Mouse (Mus musculus) c-Kit-positive CD71-positive TER-119-positive erythroid progenitor cells, embryonic 14.5 days (primary cell): Measurements from ENCODE around the gene Ambra1.
A peak's percentile ranks its signal among the peaks of the same experiment; 100 is the strongest.

Experiments
- DNase-seq: peaks from one replicate; pipeline ENCODE4 v3.0.0-alpha.2; 2013; ENCODE audit warnings: low spot score

Ambra1 gene

DNA sequence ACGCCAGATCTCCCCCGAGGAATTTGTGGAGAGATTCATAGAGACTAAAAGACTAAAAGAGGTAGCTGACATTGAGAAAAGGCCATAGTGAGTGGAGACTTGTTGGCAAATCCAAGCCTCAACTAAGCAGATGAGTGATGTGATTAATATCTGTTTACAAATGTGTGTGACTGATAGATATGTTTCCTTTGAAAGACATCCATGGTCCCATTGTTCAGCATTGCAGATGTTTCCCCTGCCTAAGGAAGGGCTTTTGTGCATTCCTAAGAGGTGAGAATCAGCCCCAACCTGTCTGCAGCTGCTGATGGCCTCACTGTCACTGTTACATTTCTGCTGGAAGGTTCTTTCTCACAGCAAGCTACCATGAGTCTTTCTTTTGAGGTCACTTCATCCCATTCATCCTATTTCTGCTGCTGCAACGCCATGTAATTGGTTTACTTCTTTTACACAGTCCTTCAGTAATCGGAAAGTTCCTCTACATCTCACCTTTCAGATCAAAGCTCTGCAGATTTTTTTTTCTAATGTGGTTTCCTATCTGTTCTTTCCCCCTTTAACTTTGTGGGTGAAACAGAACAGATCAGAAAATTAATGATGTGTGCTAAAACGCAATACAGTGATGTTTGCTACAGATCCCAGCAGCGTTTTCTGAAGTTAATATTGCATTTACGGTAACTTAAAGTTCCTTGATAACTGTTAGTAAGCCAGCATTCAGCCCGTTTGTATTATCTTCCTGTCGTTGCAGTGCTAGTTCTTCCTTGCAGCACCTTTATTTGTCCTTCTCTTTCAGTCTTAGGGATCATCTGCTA is 146.3 kb downstream of the Ambra1 start:
- no peak for DNase-seq

DNA sequence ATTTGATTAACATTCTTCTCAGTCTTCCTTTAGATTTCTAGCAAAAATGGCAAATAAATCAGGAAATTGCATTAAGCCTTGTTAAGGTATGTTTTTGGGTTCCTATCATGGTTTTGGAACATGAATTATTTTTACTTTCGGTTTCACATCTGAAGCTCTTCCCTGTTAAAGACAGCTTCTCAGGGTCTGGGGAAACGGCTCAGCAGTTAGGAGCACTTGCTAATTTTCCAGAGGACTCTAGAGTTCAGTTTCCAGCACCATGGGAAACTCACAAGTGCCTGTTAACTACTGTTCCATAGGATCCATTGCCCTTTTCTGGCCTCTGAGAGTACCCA is 146.8 kb downstream of the Ambra1 start:
- DNase-seq, result no peak

DNA sequence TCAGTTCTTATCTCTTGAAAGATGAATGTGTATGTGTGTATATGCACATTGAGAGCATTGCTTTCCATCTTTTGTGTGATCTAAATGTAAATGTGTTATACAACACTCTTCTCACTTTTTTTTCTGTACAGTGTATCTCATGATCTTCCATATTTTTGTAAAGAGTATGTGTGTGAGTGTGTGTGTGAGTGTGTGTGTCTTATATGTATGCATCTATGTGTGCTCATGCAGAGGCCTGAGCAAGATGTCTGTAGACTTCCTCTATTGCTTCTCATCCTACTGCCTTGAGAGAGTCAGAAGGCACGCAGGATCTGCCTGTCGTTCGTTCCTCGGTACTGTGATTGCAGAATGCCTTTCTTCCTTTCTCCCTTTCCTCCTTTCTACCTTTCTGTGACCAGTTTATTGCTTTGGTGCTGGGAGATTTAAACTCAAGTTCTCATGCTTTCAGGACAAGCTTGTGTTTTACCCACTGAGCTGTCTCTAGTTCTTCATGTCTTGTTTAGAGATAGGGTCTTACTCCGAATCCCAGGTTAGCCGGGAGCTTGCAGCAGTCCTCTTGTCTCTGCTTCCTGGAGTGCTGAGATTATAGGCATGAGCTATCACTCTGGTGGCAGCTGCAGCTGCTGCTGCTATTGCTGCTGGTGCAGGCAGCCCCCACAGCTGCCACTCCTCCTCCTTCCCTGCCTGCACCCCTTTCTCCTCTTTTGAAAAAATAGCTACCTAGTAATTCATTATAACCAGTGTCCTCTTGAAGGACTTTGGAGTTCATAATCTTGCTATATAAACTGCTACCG is 148.7 kb downstream of the Ambra1 start:
- DNase-seq, result no peak

DNA sequence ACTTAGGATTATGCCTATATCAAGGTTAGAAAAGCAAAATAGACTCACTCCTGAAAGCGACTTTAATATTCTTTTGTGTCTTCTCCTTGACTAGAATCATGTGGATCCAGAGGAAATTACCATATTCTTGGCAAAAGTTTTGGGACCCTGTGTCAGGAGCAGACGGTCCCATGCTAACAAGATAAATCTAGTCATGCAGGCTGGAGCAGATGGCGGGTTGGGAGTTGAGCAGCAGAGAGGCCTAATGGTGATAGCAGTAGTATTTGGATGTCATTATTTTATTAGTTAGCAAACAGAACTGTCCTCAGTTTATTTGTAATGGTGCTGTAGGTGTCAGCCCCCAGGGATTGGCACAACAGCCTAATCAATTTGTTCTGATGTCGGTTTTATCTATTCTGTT is 154.0 kb downstream of the Ambra1 start:
- DNase-seq, result no peak

DNA sequence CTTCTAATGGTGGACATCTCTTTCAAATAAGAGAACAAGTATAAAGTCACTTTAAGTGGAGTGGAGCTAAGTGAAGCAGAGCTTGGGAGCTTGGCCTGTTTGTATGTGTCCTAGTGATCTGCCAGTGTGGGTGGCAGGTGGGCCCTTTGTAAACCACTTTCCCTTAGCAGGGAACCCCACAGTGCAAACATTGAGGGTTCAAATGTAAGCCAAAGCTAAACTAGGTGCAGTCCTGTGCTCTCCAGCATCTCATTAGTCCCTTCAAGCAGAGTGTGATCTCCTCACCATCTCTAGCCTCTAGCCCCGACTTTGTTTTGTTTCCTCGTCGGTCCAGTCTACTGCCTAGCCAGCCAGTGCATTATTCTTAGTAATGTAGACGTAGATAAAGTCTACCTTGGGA is 154.7 kb downstream of the Ambra1 start:
- no peak for DNase-seq

DNA sequence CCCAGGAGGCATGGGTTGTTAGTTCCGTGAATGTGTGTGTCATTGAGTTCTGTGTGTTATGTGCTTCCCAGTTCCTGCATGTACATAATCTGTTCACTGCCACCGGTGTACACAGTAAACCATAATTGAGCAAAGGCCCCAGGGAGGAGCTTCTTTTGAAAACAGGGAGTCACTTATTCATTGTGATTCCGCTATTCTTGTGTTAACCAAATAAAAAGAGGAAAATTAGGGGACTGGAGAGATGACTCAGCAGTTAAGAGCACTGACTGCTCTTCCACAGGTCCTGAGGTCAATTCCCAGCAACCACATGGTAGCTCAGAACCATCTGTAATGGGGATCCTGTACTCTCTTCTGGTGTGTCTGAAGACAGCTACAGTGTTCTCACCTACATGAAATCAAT is 164.8 kb downstream of the Ambra1 start:
- no peak for DNase-seq

DNA sequence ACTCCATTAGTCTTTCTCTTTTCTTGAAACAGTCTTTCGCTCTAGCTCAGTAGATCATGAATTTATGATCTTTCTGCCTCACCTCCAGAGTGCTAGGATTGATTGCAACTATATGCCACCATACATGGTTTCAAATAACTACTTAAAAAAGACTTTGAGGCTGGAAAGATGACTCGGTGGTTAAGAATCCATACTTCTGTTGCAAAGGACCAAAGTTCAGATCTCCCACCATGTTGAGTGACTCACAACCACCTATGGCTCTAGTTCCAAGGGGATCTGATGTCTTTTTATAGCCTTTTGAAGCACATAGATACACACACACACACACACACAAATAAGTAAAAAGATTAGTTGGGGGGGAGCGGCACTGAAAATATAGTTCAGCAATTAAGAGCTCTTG is 165.5 kb downstream of the Ambra1 start:
- DNase-seq, result no peak

DNA sequence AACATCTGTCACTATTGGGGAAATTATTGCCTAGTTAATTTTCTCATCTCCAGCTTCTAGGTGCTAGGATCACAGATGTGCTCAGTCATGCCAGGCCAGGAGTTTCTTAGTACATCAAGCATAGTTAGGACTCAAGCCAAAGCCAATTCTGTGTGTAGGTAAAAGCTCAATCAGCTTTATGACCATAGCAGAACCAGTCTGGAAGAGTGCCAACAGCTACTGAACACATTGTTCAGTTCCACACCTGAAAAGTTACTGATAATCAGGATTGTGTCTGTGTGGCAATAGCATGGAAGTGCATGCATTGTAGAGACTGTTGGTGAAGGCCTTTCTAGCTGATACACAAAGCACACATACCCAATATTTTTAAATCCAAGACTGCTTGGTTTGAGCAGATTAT is 168.0 kb downstream of the Ambra1 start:
- DNase-seq, result no peak

DNA sequence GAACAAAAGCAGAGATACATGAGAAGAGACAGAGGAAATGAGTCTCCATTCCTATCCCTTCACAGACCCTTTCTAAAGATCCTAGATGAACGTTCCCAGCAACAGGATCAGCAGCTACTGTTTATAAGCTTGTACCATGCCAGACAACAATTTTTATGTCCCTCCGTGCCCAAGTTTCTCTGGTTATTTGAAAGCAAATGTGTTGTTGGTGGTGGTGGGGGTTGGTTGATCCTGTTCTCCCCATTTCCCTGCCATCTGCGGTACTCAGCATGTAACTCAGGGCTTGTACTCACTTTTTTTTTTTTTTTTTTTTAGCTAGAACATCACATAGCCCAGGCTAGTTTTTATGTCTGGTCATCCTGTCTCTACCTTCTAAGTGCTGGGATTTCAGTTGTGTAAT is 169.2 kb downstream of the Ambra1 start:
- no peak for DNase-seq

DNA sequence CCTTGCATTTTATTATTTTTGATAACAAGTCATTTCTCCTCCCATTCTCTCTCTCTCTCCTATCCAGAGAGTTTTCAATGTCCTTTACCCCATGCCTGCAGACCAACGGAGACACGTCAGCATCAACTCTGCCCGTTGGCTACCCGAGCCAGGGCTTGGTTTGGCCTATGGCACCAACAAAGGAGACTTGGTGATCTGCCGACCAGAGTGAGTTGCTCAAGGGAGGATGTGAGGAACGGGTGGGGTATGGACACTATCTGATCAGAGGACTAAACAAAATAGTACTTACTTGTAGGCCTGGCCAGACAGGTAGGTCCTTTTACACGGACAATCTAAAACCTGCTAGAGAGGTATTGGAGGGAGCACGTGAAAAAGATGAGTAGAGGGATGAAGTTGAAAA is 170.5 kb downstream of the Ambra1 start:
- DNase-seq, result no peak

DNA sequence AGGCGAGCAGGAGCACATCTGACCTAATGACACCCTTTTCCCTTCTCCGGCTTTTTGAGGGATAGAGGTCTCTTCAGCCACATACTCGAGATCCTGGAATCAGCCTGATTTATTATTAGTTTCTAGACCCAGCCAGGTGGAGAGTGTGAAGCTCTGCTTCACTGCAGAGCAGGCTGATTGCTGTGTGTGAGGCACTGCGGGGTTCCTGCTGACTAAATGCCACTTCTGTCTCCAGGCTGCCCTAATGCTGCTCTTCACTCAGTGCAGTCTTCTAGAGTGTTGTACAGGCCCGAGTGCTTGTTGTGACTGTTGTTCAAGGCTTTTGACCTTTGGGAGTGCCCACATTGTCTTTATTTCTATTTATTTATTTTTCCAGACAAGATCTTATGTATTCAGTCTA is 172.4 kb downstream of the Ambra1 start:
- no peak for DNase-seq

DNA sequence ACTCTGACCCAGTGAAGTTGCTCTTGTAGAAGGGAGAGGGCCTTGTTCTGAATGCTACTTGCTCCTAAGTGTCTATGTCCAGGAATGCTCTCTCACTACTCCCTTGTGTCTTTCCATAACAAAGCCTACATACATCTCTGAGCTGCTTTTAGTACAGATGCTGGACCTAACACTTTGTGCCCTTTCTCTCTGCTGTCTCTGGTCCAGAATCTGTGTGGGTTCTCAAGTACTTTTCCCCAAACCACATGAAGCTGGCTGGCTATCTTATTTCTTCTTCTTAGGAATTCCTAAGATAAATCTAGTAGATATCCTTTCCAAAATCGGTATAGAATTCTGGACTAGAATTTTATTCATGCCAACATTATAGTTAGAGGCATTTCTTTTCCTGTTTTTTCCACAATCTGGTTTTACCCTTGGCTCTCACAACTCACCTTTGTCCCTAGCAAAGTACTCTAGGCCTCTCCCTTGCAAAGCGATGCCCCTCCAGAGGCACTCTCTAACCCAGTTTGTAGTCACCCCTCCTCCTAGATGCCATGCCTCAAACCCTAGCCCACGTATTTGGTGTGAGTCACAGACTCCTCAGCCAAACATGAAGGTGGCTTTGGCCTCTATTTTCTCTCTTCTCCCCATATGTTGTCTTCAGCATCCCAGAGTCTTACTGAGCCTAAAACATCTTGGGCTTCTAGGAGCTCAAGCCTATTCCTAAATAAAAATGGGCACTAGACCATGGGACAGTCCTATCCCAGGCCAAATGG is 173.4 kb downstream of the Ambra1 start:
- DNase-seq, result no peak

DNA sequence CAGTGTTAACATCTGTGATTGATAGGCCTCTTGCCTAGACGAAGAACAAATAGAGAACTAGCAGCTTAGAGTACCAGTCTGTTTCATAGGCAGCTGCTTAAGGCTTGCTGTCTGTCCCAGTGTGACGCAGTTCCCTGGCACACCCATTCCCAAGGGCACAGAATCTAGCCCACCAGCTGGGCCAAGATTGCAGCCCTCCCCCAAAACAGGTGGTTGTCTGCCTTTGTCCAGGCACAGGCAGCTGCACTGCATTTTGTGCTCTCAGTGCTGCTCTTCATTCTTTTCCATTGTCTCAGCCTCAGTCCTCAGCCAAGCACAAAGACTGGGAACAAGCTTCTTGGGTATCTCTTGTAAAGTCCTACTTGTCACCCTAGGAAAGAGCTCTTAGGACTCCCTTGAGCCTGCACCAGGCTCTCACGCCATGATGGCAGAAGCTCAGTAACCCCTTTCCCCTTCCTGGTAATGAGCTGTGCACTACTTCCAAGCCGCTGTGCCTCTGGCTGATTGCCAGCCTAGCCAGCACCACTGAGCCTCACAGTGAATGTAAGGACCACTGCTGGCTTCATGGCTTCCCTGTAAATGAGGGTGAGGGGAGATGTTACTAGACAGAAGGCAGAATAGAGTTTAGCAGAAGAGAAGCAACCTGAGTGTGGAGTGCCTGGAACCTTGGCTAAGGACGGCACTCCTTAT is 174.8 kb downstream of the Ambra1 start:
- DNase-seq, result no peak

DNA sequence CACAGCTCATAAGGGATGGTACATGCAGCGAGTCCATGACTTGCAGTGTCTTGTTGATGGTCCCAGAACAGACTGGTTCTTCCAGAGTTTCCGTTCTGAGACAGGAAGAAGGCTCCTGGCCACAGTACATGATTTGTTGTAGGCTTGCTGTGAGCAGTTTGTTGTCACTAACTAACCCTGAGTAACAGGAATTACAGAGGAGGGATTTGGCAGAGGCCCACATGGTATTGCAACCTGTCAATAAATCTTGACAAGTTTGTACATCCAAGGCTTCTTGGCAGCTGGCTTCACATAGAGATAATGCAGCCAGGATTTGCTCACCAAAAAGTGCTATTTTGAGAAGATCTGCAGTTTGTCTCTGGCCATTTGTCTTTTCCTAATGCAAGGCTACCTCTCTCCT is 176.2 kb downstream of the Ambra1 start:
- DNase-seq, result no peak

DNA sequence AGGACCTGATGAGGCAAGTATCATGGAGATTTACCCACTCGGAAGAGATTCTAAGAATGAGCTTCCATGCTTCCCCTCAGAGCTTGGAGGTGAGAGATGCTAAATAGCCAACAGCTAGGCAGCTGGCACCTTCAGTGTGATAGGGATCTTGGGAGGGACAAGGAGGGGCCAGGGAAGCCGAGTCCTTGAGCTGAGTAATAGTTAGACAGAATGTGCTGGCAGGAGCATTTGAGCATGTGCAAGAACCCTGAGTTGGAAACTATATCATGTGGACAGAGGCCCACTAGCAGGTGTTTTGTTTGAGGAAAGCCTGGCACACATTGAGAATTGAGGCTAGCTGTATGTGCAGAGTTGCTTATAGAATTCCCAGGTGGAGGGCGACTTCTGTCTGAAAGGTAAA is 182.7 kb downstream of the Ambra1 start:
- no peak for DNase-seq

DNA sequence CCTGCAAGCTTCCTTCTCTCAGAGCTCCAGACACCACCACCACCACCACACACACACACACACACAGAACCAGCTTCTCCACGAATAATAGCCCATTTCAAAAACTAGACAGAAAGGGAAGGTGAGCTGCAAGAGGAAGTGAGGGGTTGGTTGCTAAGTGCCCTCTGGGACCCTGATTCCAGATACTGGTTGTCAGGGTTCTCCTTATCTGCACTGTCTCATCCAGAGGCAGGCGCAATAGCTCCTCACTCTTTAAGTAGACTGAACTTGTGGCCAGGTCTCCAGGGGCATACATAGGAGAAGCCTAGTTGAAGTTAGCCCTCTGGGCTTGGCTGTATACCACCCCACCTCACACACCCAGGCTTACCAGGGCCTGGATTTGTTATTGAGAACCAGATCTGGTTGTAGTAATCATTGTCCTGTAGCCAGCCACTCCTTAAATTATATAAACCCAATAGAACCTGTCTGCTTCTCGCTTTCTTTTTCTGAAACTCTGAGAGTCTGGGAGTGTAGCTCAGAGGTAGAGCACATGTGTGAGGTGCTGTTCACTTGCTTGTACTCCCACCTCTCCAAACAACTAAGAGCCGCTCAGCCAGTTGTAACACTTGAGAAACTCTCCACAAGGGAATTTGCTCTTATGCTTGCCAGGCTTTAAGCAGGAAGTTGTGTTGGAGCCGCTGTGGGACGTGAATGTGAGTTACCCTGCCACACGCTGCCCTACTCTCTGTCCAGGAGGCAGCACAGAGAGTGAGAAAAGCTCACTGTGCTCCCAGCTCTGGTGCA is 183.6 kb downstream of the Ambra1 start:
- no peak for DNase-seq

DNA sequence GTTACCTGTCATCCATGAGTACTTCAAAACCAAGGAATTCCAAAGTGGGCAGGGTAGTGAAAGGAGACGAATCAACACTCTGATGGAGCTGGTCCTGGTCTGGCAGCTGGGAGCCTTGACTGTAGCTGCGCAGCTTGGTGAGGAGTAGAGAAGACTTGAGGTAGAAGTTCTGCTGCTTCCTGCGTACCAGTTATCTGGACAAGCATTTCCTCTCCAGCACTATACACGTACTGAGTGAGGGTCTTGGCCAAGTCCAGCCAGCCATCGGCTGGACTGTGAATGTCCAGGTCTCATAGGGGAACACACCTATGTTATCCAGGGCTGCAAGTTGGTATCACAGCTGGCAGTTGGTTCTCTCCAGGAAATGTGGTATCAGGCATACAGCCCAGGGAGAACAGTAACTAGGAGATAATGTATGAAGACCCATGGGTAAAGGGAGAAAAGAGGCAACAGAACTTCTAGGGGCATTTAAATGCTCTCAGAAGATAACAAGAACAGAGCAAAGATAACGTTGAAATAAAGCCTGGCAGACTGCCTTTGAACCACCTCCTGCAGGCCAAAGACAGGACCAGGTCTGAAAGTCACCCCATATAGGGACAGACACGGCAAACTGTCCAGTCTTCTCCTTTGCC is 186.5 kb downstream of the Ambra1 start:
- DNase-seq, result no peak

DNA sequence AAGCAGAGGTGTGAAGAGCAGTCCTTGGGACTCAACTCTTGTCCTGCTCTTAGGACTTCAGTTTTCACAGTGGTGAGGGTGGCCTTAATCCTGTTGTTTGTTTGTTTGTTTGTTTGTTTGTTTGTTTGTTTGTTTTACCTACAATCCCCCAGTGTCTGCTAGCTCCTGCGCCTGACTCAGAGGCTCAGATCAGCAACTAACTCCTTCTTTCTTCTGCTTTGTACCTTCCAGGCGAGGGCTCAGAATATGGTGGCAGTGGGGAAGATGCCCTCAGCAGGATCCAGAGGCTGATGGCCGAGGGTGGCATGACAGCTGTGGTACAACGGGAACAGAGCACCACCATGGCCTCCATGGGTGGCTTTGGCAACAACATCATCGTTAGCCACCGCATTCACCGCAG is 187.2 kb downstream of the Ambra1 start:
- no peak for DNase-seq

DNA sequence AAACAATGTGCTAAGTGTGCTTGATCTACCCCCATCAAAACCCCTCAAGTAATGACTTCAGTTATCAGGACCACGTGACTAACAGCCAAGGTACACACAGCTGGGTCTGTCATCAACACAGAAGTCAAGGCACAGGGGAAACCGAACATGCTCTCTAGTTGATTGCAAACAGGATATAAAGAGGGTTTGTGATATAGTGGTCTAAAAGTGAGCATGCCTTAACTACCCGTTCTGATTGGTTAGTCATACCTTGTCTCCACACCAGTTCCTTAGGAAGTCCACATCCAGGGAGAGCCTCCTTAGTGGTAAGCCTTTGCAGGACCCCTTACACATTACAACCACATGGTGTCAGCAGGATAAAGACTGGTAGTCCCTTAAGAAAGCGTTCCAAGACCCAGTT is 190.2 kb downstream of the Ambra1 start:
- DNase-seq, result no peak

DNA sequence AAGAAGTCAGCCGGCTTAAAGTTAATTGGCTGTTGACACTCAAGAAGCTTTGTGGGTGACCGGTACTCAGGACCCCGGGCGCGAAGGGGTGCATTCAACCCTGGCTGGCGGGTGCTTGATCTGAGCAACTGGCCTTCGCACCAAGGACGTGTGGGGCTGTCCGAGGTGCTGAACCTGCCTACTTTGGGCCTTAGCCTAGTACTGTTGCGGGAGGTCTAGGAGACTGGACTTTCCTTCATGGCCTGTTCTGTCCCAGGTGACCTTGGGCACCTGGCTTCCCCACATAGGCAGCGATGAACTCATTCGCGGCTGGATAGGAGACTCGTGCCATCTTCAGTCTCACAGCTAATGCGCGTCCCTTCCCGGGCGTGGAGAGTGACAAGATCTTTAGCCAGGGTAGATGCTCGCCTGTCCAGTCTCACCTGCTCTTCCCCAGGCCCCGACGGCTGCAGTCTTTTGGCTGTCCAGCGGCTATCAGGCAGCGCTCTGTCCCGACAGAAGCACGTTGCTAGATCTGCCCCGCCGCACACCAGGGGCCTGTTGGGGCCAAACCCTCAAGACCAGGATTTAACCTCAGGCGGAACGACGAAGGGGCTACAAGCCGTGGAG is 191.4 kb downstream of the Ambra1 start:
- peak; percentile 71 for DNase-seq
